Mouse (Mus musculus): Measurements from ENCODE around the gene Cc2d1a.
A peak's percentile ranks its signal among the peaks of the same experiment; 100 is the strongest.

Cc2d1a gene

GRCm38 (mm10) chr8:84177405-84177804, 29.7 kb upstream of the Cc2d1a start:
- DNase-seq (ENCODE audit: low read depth): no peak

- no peak for DNase-seq (ENCODE audit: low read depth)
Observed at GRCm38 (mm10) chr8:84176560-84176959, 28.8 kb upstream of the Cc2d1a start.

- DNase-seq (ENCODE audit: low read depth): peak; percentile 63
Observed at GRCm38 (mm10) chr8:84173861-84174260, 26.1 kb upstream of the Cc2d1a start.

- DNase-seq (ENCODE audit: low read depth): no peak
Observed at GRCm38 (mm10) chr8:84170096-84170495, 22.4 kb upstream of the Cc2d1a start.

- DNase-seq (ENCODE audit: low read depth): no peak
Observed at GRCm38 (mm10) chr8:84167696-84168095, 20.0 kb upstream of the Cc2d1a start.

- no peak for DNase-seq (ENCODE audit: low read depth)
Observed at GRCm38 (mm10) chr8:84157620-84158019, 9.9 kb upstream of the Cc2d1a start.

GRCm38 (mm10) chr8:84149181-84149580, 1.4 kb upstream of the Cc2d1a start:
- no peak for DNase-seq (ENCODE audit: low read depth)

GRCm38 (mm10) chr8:84148531-84148850, 755 bp upstream of the Cc2d1a start:
- DNase-seq (ENCODE audit: low read depth): no peak

- DNase-seq (ENCODE audit: low read depth): no peak
Observed at GRCm38 (mm10) chr8:84147324-84147766, 391 bp downstream of the Cc2d1a start.

GRCm38 (mm10) chr8:84144636-84145245, 3.0 kb downstream of the Cc2d1a start:
- DNase-seq (ENCODE audit: low read depth): peak; percentile 67

GRCm38 (mm10) chr8:84140838-84141237, 6.9 kb downstream of the Cc2d1a start:
- DNase-seq (ENCODE audit: low read depth): no peak

GRCm38 (mm10) chr8:84137848-84138247, 9.9 kb downstream of the Cc2d1a start:
- no peak for DNase-seq (ENCODE audit: low read depth)

- no peak for DNase-seq (ENCODE audit: low read depth)
Observed at GRCm38 (mm10) chr8:84132225-84132624, 15.5 kb downstream of the Cc2d1a start.

- no peak for DNase-seq (ENCODE audit: low read depth)
Observed at GRCm38 (mm10) chr8:84130806-84131205, 16.9 kb downstream of the Cc2d1a start.

GRCm38 (mm10) chr8:84128277-84128676, 19.5 kb downstream of the Cc2d1a start:
- DNase-seq (ENCODE audit: low read depth): no peak

- no peak for DNase-seq (ENCODE audit: low read depth)
Observed at GRCm38 (mm10) chr8:84127202-84127901, 20.4 kb downstream of the Cc2d1a start.

GRCm38 (mm10) chr8:84126742-84127141, 21.0 kb downstream of the Cc2d1a start:
- DNase-seq (ENCODE audit: low read depth): no peak

GRCm38 (mm10) chr8:84125656-84126055, 22.1 kb downstream of the Cc2d1a start, which contains the start of gene Podnl1:
Gene Podnl1 (plus strand): TSS chr8:84125989.
- peak; percentile 94 for DNase-seq (ENCODE audit: low read depth)

GRCm38 (mm10) chr8:84122151-84122550, 25.6 kb downstream of the Cc2d1a start:
- DNase-seq (ENCODE audit: low read depth): peak; percentile 55

GRCm38 (mm10) chr8:84115646-84116045, 32.1 kb downstream of the Cc2d1a start:
- DNase-seq (ENCODE audit: low read depth): no peak

GRCm38 (mm10) chr8:84106216-84107040, 41.3 kb downstream of the Cc2d1a start:
- DNase-seq (ENCODE audit: low read depth): no peak

- no peak for DNase-seq (ENCODE audit: low read depth)
Observed at GRCm38 (mm10) chr8:84105676-84106075, 42.1 kb downstream of the Cc2d1a start.
